Mouse (Mus musculus): Measurements from ENCODE around the gene Fgfr2. TPM values are rescaled to one million over a fixed set of nuclear protein-coding genes. Genes with fewer than 3 reads are reported as not detected.

The Fgfr2 gene
- total RNA-seq, 2 experiments from 2014 or later: 0.26 to 0.51 TPM

DNA sequence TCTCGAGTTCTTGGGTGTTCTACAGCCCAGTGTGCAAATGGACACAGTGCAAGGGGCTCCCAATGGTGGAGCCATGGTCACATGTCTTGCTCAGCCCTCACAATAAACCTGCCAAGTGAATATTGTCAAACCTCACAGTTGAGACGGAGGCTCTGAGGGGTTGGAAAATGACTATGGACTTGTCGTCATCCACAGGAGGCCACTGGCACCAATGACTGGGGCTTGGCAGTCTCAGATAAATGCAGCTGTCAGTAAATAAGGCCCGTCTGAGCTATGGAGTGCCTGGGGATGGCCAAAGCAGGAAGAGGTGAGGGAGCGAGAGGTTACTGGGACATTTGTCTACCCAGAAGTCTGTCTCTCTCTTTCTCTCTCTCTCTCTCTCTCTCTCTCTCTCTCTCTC lies 758.0 kb downstream of the Fgfr2 start:
- ATAC-seq (ENCODE audit: poor library complexity, severe bottlenecking): no peak

DNA sequence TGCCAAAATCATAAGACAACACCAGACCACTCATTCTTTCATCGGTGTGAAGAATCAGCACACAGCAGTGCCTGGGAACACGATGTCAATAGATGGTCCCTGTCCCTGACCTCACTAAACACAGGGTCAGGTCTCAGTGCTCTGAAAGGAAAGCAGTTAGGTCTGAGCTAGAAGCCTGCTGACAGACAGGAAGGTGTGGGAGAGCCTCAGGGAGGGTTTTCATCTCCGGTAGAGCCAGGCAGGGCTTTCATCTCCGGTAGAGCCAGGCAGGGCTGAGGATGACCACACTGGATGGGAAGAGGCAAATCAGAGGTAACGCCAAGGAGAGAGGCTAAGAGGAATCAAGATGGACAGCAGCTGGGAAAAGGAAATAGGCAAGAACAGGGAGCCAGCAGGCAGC lies 758.6 kb downstream of the Fgfr2 start:
- no peak for ATAC-seq (ENCODE audit: poor library complexity, severe bottlenecking)

DNA sequence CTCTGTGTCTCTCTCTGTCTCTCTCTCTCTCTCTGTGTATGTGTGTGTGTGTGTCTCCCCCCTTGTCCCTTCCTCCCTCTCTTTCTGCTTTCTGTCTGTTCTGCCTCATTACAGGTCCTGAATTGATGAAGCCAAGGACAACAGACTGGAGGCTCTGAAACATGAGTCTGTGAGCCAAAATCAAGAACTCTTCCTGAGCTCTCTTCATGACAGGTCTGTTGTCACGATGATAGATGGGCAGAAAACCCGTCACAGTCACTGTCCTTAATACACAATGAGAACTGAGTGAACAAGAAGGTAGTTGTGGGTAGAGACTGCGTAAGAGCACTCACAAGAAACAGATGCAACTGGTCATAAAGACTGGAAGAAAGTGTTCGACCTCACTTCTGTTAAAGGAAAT lies 762.8 kb downstream of the Fgfr2 start:
- no peak for ATAC-seq (ENCODE audit: poor library complexity, severe bottlenecking)

DNA sequence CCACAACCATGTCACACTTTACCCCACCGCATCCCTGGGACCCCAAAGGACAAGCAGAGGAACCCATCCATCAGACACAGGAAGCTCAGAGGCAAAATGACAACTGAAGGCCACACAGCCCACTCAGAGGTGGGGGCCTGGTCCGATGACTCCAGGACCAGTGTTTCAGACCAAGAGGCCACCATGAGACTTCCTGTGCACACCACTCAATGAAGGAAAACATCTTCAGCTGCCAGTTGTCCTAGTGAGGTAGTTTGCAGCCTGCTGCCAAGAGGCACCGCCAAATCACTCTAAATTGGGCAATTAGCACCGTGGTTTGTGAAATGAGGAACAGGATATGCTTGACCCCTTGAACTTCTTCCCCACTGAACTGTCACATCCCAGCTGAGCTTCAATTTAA lies 764.4 kb downstream of the Fgfr2 start:
- peak; percentile 92 for ATAC-seq (ENCODE audit: poor library complexity, severe bottlenecking)

DNA sequence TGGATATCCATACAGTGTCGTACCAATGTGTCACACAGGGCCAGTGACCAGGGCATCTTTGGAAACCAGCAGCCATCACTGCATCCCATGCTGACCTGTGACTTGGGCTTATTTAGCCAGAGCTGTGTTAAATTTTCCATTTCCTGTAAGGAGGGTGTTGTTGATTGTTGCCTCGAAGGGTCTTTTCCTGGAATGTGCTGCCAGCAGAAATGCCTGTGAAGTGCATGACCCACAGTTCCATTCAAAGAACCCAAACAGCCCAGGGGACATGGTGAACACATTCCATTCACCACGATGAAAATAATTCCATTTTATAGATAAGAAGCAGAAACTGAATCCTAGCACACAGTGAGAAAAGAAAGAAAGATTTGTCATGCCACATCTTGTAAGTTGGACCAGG lies 764.9 kb downstream of the Fgfr2 start:
- ATAC-seq (ENCODE audit: poor library complexity, severe bottlenecking): no peak

DNA sequence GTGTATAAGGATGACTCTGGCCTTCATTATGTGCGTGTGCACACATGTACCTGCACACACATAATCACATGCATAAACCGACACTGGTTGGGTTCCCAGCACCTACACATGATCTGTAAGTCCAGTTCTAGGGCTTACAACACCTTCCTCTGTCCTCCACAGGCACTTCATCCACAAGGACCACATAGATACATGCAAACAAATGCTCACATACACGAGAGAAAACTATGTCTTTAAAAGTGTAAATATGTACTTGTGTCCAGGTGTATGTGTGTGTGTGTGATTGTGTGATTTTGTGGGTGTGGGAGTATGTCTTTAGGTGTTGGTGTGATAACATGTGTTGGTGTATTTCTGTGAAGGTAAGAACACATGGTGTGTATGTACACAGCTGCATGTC lies 765.3 kb downstream of the Fgfr2 start:
- no peak for ATAC-seq (ENCODE audit: poor library complexity, severe bottlenecking)

DNA sequence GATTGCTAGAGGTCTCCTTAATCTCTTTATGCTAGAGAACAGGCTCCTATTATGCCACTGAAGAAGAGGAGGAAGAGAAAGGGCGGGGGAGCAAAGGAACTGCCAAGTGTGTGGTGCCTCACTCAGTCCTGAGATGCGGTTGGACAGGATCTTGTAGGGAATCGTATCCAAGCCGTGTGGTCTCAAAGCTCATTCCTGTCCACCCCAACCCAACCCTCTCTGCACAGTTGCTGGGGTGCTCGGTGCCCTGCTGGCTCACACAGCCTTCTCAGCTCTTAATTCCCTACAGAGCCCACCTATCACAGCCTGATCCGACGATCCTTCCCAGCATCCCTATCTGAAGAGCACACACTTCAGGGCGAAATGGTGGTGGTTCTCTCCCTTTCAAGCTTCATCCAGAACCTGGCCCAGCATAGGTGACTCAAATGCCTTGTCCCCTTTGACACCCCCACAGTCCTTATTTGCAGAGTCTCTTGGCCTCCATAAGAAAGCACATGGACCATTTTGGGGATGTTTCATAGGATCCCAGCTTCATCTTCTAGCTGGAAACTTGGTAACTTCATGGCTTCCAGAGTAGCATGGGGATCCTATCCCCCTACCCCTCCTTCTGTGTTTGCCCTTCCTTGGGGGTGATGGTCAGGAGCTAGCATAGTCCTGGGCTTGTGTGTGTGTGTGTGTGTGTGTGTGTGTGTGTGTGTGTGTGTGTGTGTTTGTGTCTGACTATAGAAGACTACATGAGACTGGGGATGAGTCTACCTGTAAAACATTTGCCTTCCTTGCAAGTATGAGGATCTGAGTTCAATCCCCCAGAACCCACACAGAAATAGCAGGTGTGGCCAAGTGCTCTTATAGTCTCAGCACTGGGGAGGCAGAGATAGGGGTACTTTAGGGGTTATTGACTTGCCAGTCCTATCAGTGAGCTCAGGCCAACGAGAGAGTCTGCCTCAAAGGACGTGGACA lies 766.0 kb downstream of the Fgfr2 start:
- ATAC-seq (ENCODE audit: poor library complexity, severe bottlenecking): no peak

DNA sequence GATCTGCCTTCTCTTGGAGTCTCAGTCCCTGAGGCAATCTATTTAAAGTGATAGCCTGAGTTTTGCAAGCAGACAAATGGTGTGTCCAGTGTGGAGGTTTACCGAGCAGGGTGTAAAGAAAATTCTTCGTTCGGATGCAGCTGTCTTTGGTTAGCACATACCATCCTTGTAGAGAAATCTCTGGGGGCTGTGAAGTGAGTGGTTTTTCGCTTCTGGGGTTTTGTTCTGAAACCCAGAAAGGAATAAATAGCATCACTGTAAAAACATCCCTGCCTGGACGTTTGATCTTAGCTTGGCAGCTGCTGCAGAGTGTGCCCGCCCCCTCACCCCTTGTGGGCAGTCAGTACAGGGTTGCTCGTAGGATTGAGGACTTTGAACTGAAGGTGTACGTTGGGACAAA lies 767.0 kb downstream of the Fgfr2 start:
- no peak for ATAC-seq (ENCODE audit: poor library complexity, severe bottlenecking)

DNA sequence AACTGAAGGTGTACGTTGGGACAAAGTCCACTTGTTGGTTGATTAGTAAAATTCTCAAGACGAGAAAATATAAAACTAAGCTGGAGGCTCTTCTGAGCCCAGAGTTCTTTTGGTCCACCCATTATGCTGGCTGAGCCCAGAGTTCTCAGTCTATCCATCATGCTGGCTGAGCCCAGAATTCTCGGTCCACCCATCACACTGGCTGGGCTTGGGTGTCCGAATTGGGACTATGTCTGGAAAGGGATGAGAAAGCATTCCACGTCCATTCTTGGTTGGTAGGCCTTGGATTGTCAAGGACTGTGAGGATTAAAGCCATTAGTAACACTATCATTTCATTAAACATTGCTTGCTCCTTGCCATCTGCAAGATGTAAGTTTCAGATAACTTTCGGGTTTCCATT lies 767.4 kb downstream of the Fgfr2 start:
- ATAC-seq (ENCODE audit: poor library complexity, severe bottlenecking): no peak

DNA sequence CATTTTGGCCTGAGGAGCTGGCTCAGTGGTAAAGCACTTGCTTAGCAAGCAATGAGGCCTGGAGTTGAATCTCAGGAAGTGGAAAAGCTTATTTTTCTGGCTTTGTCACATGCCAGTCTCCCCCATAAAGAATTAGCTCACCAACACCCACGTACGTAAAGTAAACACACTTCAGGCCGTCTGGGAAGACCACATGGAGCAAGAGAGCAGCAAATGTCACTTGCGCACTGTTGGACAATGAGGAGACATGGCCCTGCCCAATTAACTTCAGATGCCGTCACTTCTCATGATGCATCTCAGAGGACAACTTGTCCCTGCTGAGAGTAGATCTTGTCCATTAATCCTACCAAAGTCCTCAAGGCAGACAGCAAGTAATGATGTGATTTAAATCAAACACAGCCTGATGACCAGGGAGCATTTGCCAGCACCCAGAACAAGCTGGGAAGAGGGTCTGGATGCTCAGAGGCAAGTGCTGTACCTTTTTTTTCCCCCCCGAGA lies 774.0 kb downstream of the Fgfr2 start:
- no peak for ATAC-seq (ENCODE audit: poor library complexity, severe bottlenecking)

DNA sequence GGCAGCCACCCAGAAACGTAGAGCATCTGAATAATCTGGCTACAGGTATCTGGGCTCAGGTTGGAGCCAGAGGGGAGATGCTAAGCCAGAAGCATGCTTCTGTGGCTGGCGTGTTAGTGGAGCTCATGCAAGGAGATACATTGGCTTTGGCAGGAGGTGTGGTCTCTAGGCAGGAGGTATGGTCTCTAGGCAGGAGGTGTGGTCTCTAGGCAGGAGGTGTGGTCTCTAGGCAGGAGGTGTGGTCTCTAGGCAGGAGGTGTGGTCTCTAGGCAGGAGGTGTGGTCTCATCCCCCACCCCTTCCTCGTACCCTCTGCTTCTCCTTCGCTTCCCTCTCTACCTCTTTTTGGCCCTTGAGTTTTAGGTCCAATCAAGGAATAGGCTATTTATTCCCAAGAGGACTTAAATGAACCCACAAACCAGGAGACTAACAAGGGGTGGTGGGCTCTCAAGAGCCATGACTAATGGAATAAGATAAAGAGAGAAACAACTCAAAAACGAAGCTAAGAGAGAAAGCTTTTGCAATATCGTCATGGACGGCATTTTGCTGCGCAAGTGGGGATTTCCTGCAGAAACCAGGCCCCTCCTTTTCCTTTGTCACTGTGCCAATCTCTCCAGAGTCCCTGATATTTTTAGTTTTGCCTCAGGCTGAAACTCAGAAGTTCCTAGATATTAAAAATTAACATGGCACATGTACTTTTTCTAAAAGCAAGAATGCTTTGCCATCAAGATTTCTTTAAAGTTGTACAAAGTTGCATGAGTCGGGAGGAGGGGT lies 775.7 kb downstream of the Fgfr2 start:
- peak; percentile 73 for ATAC-seq (ENCODE audit: poor library complexity, severe bottlenecking)

DNA sequence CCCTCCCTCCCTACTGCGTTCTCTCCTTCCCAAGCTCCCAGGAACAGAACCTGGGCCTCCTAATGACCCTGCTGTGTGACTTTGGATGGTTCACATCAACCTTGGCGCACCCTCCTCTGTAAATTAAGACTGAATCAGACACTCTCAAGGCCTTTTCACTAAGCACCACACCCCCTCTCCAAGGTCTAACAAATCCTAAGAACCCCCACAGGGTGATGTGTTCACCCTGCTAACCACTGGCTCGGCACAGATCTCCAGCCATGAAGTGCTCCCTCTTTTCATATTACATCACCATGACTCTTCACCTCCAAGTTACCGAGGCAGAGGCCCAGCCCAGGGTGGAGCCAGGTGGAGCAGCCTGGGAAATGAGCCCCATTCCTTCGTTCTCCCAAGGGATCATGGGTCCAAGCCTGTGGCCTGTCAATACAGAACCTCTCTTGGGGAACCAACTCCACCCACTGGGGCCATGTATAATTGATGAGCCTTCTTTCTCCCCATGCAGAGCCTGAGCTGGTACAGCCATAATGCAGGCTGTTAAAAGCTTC lies 777.6 kb downstream of the Fgfr2 start:
- ATAC-seq (ENCODE audit: poor library complexity, severe bottlenecking): no peak

DNA sequence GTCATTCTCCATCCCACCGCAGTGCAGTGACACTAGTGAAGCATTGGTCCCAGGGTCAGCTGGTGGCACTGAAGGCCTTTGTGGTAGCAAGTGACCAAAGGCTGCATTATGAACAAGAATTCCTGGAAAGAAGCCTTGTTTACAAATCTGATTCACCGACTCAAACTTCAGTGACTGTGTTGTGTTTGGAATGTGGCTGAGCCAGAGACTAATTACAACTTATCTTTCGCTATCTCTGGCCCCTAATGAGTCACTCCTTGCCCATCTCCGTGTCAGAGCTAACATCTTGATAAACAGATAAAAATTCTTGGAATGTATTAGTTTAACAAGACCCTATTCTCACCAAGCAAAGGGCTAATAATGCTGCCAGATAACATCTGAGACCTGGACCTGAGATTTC lies 778.5 kb downstream of the Fgfr2 start:
- ATAC-seq (ENCODE audit: poor library complexity, severe bottlenecking): no peak

DNA sequence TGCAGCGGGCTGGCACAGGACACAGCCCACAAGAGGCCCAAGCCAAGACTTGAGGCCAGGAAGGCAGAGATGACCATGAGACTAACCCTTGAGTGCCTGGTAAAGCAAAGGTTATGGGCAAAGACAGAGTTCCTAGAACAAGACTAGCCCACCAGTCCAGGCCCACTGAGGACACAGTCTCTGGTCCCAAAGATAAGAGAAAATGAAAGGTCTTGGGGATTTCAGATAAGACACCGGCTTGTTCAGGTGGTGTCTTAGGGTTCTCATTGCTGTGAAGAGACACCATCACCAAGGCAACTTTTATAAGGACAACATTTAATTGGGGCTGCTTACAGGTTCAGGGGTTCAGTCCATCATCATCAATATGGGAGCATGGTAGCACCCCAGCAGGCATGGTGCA lies 779.2 kb downstream of the Fgfr2 start:
- ATAC-seq (ENCODE audit: poor library complexity, severe bottlenecking): no peak

DNA sequence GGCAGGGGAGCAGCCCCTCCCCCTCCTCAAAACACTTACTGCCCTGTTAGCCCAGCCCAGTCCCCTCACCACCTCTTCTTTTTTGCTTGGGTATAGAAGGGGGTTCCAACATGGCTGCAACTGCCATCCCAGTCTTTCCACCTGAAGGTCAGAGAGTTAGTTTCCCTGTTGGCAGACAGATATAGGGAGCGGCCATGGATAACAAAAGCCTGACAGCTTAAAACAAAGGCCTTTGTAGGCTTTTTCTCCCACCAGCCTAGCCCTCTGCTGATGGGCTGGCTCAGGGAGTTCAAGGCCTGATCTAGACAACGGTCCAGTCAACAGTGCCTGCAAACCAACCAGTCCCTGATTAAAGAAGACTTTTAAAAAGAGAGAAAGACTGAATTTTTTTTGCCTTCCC lies 780.0 kb downstream of the Fgfr2 start:
- no peak for ATAC-seq (ENCODE audit: poor library complexity, severe bottlenecking)

DNA sequence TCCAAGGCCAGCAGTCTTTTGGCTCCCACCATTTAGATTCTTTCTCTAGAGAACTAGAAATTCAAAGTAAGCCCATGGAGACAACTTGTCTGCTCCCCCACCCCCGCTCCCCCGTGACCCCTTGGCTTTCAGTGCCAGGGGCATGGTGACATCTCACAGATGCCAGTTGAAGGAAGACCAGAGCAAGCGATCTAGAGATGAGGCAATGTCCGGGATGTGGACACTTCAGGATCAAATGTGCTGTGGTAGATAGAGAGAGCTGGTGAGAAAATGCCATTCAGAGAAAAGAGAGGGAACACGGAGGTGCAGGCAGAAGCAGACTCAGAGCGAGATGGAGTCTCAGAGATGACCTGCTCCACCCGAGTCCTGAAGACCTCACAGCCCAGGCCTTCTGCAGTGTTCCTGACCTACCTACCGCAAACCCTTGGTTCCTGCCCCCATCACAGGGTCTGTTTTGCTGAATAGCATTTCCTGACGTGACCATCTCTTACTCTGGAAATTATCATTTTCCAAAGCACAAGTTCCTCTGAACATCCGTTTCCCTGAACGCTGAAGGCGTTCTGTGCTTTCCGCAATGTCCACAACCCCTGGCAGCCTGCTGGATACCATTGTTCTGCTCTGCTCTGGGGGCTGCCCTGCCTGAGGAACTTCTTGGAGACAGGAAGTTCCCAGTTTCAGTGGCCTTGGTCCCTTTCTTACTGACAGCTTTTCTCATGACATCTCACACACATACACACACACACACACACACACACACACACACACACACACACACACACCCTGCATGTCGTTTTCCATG lies 783.9 kb downstream of the Fgfr2 start:
- peak; percentile 30; the same call in 1 of the 2 replicates for ATAC-seq (ENCODE audit: poor library complexity, severe bottlenecking)

DNA sequence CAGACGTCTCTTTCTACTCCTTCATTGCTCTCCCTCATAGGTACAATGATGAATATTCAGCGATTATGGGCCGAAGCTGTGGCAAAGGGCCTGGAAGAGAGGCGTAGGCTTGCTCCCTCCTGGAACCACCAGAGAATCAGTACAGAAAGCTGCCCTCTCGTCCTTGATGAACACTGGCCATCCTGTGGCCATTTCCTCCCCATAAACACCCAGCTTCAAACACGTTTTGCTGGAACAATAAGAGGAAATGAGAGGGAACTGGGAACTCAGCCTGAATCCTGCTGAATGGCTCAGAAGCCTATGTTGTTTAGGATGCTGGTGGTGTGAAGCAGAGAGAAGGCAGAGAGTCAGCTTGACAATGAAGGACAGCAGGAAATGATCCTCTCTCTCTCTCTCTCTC lies 784.8 kb downstream of the Fgfr2 start:
- ATAC-seq (ENCODE audit: poor library complexity, severe bottlenecking): no peak

DNA sequence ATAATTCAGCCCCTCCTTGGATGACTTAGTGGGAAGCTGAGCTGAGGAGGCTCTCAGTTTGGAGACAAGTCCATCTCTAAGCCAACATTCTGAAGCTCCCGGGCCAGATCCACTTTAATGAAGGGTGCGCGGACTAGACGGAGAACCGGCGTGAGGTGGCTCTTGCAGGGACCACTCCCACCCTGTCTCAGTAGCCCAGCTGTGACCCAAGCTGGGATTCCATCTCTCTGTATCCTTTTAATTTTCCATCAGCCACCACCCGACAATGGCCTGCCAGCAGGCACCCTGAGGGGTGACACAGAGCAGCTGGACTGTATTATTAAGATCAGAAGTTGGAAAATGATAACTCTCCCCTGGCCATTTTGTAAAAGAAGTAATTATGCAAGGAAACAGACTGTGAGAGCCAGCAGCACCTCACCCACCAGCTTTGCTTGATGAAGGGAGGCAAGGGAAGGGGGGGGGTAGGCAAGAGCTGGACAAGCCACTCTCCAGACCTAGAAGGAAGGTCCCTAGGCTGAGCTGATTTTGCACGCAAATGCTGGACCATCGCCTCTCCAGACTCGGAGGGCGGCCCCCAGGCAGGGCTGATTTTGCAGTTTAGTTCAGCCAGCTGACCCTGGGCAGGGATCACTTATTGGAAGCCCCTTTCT lies 785.8 kb downstream of the Fgfr2 start:
- ATAC-seq (ENCODE audit: poor library complexity, severe bottlenecking): no peak

DNA sequence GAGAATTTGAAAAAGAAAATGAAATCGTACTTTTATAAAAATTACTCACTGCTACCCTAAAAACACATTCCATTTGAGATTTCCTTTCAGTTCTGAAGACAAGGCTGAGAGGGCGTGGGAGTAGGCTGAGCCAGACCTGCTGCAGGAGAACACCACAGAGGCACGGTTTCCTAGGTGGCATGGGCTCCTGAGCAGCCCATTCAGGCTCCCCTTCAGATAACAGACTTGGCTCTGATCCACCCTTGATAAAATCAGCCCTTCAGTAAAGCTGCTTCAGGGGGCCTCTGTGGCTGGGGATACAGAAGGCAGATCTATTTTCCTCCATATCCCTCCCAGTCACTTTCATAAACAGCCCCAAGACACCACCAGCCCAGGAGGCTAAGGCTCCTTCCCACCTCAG lies 786.4 kb downstream of the Fgfr2 start:
- ATAC-seq (ENCODE audit: poor library complexity, severe bottlenecking): no peak

DNA sequence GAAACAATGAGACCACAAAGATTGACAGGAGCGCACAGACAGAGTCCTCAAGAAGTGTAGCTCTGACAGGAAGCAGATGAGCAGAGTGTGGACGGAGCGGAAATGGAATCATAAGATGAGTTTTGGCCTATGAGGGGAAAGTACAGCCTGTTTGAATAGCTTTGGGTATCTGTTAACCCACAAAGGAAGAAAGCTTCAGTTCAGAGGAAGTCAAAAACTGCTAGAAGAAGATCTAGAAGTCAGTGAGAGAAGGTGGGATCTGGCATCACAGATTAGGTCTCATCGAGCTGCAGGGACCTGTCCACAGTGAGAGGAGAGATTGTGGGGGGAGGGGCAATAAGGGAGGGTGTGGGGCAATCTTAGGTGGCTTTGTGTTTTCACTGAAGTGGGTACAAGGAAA lies 787.8 kb downstream of the Fgfr2 start:
- ATAC-seq (ENCODE audit: poor library complexity, severe bottlenecking): no peak
